Mouse (Mus musculus): ENCODE measurements around the gene Cluap1. TPM values are rescaled to one million over a fixed set of nuclear protein-coding genes. Genes with fewer than 3 reads are reported as not detected.

Gene Cluap1
- polyA plus RNA-seq, 1 experiment from 2014 or later = 15.6 TPM

GRCm38 (mm10) chr16:3893739-3894138 is 14.9 kb upstream of the Cluap1 start:
- Histone ChIP-seq H3K27ac (ENCODE audit: low read length) (peak overlapping the region; percentile 19), H3K4me3 (ENCODE audit: low read length) (no peak overlapping the region), H3K9me3 (replicated peaks; ENCODE audit: control insufficient read depth, low read length) (no peaks in the 10 kb centered on the region), H3K9ac (ENCODE audit: low read length) (no peak overlapping the region), H3K4me1 (ENCODE audit: control insufficient read depth, insufficient read depth, low read length) (peaks cover 16% of the 10 kb centered on the region), H3K4me2 (ENCODE audit: low read depth, low read length) (no peak overlapping the region), H3K27me3 (ENCODE audit: control insufficient read depth, insufficient read depth, low read length) (no peaks in the 10 kb centered on the region), H3K36me3 (ENCODE audit: control insufficient read depth, insufficient read depth) (peaks cover 5% of the 10 kb centered on the region)
- 39% methylated on average over 3 of the region's 3 CpGs for WGBS
- ATAC-seq (replicated peaks; ENCODE audit: extremely low read depth, insufficient read depth, low FRiP score) = peak; percentile 42; the same call in 1 of the 2 replicates

- WGBS = 64% methylated on average over 9 of the region's 9 CpGs
- peak overlapping the region; percentile 22 for H3K4me2 ChIP-seq (ENCODE audit: low read depth, low read length)
- H3K27me3 ChIP-seq (ENCODE audit: control insufficient read depth, insufficient read depth, low read length) = no peaks in the 10 kb centered on the region
- H3K4me3 ChIP-seq (ENCODE audit: low read length) = no peak overlapping the region
- H3K9ac ChIP-seq (ENCODE audit: low read length) = no peak overlapping the region
- H3K4me1 ChIP-seq (ENCODE audit: control insufficient read depth, insufficient read depth, low read length) = peaks cover 16% of the 10 kb centered on the region
- peaks cover 20% of the 10 kb centered on the region for H3K36me3 ChIP-seq (ENCODE audit: control insufficient read depth, insufficient read depth)
- H3K9me3 ChIP-seq (replicated peaks; ENCODE audit: control insufficient read depth, low read length) = no peaks in the 10 kb centered on the region
- H3K27ac ChIP-seq (ENCODE audit: low read length) = peak overlapping the region; percentile 80
- ATAC-seq (replicated peaks; ENCODE audit: extremely low read depth, insufficient read depth, low FRiP score) = peak; percentile 56; the same call in 1 of the 2 replicates
These were observed 13.3 kb upstream of the Cluap1 start for GRCm38 (mm10) chr16:3895173-3895792.

- Histone ChIP-seq H3K9me3 (replicated peaks; ENCODE audit: control insufficient read depth, low read length) (no peaks in the 10 kb centered on the region), H3K4me2 (ENCODE audit: low read depth, low read length) (no peak overlapping the region), H3K4me3 (ENCODE audit: low read length) (no peak overlapping the region), H3K4me1 (ENCODE audit: control insufficient read depth, insufficient read depth, low read length) (peaks cover 16% of the 10 kb centered on the region), H3K9ac (ENCODE audit: low read length) (no peak overlapping the region), H3K27ac (ENCODE audit: low read length) (no peak overlapping the region), H3K27me3 (ENCODE audit: control insufficient read depth, insufficient read depth, low read length) (no peaks in the 10 kb centered on the region), H3K36me3 (ENCODE audit: control insufficient read depth, insufficient read depth) (peaks cover 22% of the 10 kb centered on the region)
- no peak for ATAC-seq (replicated peaks; ENCODE audit: extremely low read depth, insufficient read depth, low FRiP score)
- WGBS = 80% methylated on average over 6 of the region's 6 CpGs
These were observed 12.6 kb upstream of the Cluap1 start for GRCm38 (mm10) chr16:3896046-3896445.

- Histone ChIP-seq H3K36me3 (ENCODE audit: control insufficient read depth, insufficient read depth) (peaks cover 25% of the 10 kb centered on the region), H3K9me3 (replicated peaks; ENCODE audit: control insufficient read depth, low read length) (no peaks in the 10 kb centered on the region), H3K27ac (ENCODE audit: low read length) (no peak overlapping the region), H3K4me3 (ENCODE audit: low read length) (no peak overlapping the region), H3K4me2 (ENCODE audit: low read depth, low read length) (no peak overlapping the region), H3K9ac (ENCODE audit: low read length) (no peak overlapping the region), H3K4me1 (ENCODE audit: control insufficient read depth, insufficient read depth, low read length) (peaks cover 16% of the 10 kb centered on the region), H3K27me3 (ENCODE audit: control insufficient read depth, insufficient read depth, low read length) (no peaks in the 10 kb centered on the region)
- no peak for ATAC-seq (replicated peaks; ENCODE audit: extremely low read depth, insufficient read depth, low FRiP score)
- WGBS = 85% methylated on average over 1 of the region's 1 CpGs
These were observed 12.0 kb upstream of the Cluap1 start for GRCm38 (mm10) chr16:3896553-3896952.

- ATAC-seq (replicated peaks; ENCODE audit: extremely low read depth, insufficient read depth, low FRiP score) = no peak
- WGBS = 68% methylated on average over 2 of the region's 2 CpGs
- no peak overlapping the region for H3K27ac ChIP-seq (ENCODE audit: low read length)
- H3K27me3 ChIP-seq (ENCODE audit: control insufficient read depth, insufficient read depth, low read length) = no peaks in the 10 kb centered on the region
- H3K4me2 ChIP-seq (ENCODE audit: low read depth, low read length) = no peak overlapping the region
- peaks cover 9% of the 10 kb centered on the region for H3K36me3 ChIP-seq (ENCODE audit: control insufficient read depth, insufficient read depth)
- H3K4me3 ChIP-seq (ENCODE audit: low read length) = no peak overlapping the region
- no peaks in the 10 kb centered on the region for H3K9me3 ChIP-seq (replicated peaks; ENCODE audit: control insufficient read depth, low read length)
- no peak overlapping the region for H3K9ac ChIP-seq (ENCODE audit: low read length)
- peaks cover 5% of the 10 kb centered on the region for H3K4me1 ChIP-seq (ENCODE audit: control insufficient read depth, insufficient read depth, low read length)
These were observed 1.1 kb upstream of the Cluap1 start for GRCm38 (mm10) chr16:3907471-3907870.

- 6% methylated on average over 20 of the region's 20 CpGs for WGBS
- H3K27ac ChIP-seq (ENCODE audit: low read length) = peak overlapping the region; percentile 75
- peaks cover 5% of the 10 kb centered on the region for H3K4me1 ChIP-seq (ENCODE audit: control insufficient read depth, insufficient read depth, low read length)
- H3K36me3 ChIP-seq (ENCODE audit: control insufficient read depth, insufficient read depth) = peaks cover 23% of the 10 kb centered on the region
- H3K4me3 ChIP-seq (ENCODE audit: low read length) = peak overlapping the region; percentile 84
- no peak for ATAC-seq (replicated peaks; ENCODE audit: extremely low read depth, insufficient read depth, low FRiP score)
- peak overlapping the region; percentile 88 for H3K9ac ChIP-seq (ENCODE audit: low read length)
- no peaks in the 10 kb centered on the region for H3K27me3 ChIP-seq (ENCODE audit: control insufficient read depth, insufficient read depth, low read length)
- peak overlapping the region; percentile 84 for H3K4me2 ChIP-seq (ENCODE audit: low read depth, low read length)
- no peaks in the 10 kb centered on the region for H3K9me3 ChIP-seq (replicated peaks; ENCODE audit: control insufficient read depth, low read length)
These were observed 517 bp downstream of the Cluap1 start for GRCm38 (mm10) chr16:3909118-3909517.

GRCm38 (mm10) chr16:3920756-3921155 is 12.2 kb downstream of the Cluap1 start:
- Histone ChIP-seq H3K4me1 (ENCODE audit: control insufficient read depth, insufficient read depth, low read length) (no peaks in the 10 kb centered on the region), H3K27me3 (ENCODE audit: control insufficient read depth, insufficient read depth, low read length) (no peaks in the 10 kb centered on the region), H3K4me2 (ENCODE audit: low read depth, low read length) (no peak overlapping the region), H3K9me3 (replicated peaks; ENCODE audit: control insufficient read depth, low read length) (no peaks in the 10 kb centered on the region), H3K4me3 (ENCODE audit: low read length) (no peak overlapping the region), H3K9ac (ENCODE audit: low read length) (no peak overlapping the region), H3K27ac (ENCODE audit: low read length) (no peak overlapping the region), H3K36me3 (ENCODE audit: control insufficient read depth, insufficient read depth) (peaks cover 28% of the 10 kb centered on the region)
- WGBS = 91% methylated on average over 2 of the region's 2 CpGs
- no peak for ATAC-seq (replicated peaks; ENCODE audit: extremely low read depth, insufficient read depth, low FRiP score)

GRCm38 (mm10) chr16:3923515-3923914 is 14.9 kb downstream of the Cluap1 start:
- no peak for ATAC-seq (replicated peaks; ENCODE audit: extremely low read depth, insufficient read depth, low FRiP score)
- Histone ChIP-seq H3K4me3 (ENCODE audit: low read length) (no peak overlapping the region), H3K4me2 (ENCODE audit: low read depth, low read length) (no peak overlapping the region), H3K9me3 (replicated peaks; ENCODE audit: control insufficient read depth, low read length) (no peaks in the 10 kb centered on the region), H3K4me1 (ENCODE audit: control insufficient read depth, insufficient read depth, low read length) (no peaks in the 10 kb centered on the region), H3K36me3 (ENCODE audit: control insufficient read depth, insufficient read depth) (peaks cover 35% of the 10 kb centered on the region), H3K9ac (ENCODE audit: low read length) (no peak overlapping the region), H3K27ac (ENCODE audit: low read length) (no peak overlapping the region), H3K27me3 (ENCODE audit: control insufficient read depth, insufficient read depth, low read length) (no peaks in the 10 kb centered on the region)
- 85% methylated on average over 3 of the region's 3 CpGs for WGBS

GRCm38 (mm10) chr16:3923966-3924365 is 15.4 kb downstream of the Cluap1 start:
- ATAC-seq (replicated peaks; ENCODE audit: extremely low read depth, insufficient read depth, low FRiP score) = no peak
- H3K36me3 ChIP-seq (ENCODE audit: control insufficient read depth, insufficient read depth) = peaks cover 36% of the 10 kb centered on the region
- no peak overlapping the region for H3K27ac ChIP-seq (ENCODE audit: low read length)
- no peak overlapping the region for H3K9ac ChIP-seq (ENCODE audit: low read length)
- no peak overlapping the region for H3K4me3 ChIP-seq (ENCODE audit: low read length)
- H3K4me2 ChIP-seq (ENCODE audit: low read depth, low read length) = no peak overlapping the region
- 83% methylated on average over 4 of the region's 4 CpGs for WGBS
- H3K27me3 ChIP-seq (ENCODE audit: control insufficient read depth, insufficient read depth, low read length) = no peaks in the 10 kb centered on the region
- H3K9me3 ChIP-seq (replicated peaks; ENCODE audit: control insufficient read depth, low read length) = no peaks in the 10 kb centered on the region
- no peaks in the 10 kb centered on the region for H3K4me1 ChIP-seq (ENCODE audit: control insufficient read depth, insufficient read depth, low read length)

All from heart, embryonic 16.5 days (tissue).